Mouse (Mus musculus) adrenal gland, postnatal 25 days (tissue): ENCODE results near the gene Slc4a1ap. TPM values are rescaled to one million over a fixed set of nuclear protein-coding genes. Genes with fewer than 3 reads are reported as not detected.

Source experiments
- total RNA-seq: library from RNA; stranded (reverse); gene quantifications from 2 replicates; pipeline ENCODE4 v1.2.3, GENCODE M21; 2021

Gene Slc4a1ap
- total RNA-seq, 1 experiment from 2014 or later = 35.7 TPM

Other genes with a start within 250 kb of the Slc4a1ap start
- 39.9 and 46.1 TPM in 2 replicates for gene Ift172, start 235.9 kb upstream of the Slc4a1ap start, total RNA-seq
- 4.1 and 6.7 TPM in 2 replicates for gene Fndc4, start 230.9 kb upstream of the Slc4a1ap start, total RNA-seq
- 0.55 and 0.95 TPM in 2 replicates for gene Gckr, start 229.6 kb upstream of the Slc4a1ap start, total RNA-seq
- gene Zfp512, start 74.6 kb upstream of the Slc4a1ap start, total RNA-seq = 25.4 and 29.5 TPM in 2 replicates
- not detected in 2 replicates for gene 4930548H24Rik, start 41.3 kb upstream of the Slc4a1ap start, total RNA-seq
- gene Gpn1, start 32.3 kb upstream of the Slc4a1ap start, total RNA-seq = 20.5 and 30.4 TPM in 2 replicates
- 16.3 and 23.0 TPM in 2 replicates for gene Supt7l, start 812 bp downstream of the Slc4a1ap start, total RNA-seq
- gene Mrpl33, start 69.9 kb downstream of the Slc4a1ap start, total RNA-seq = 408 and 439 TPM in 2 replicates
- 13.8 and 17.7 TPM in 2 replicates for gene Rbks, start 170.6 kb downstream of the Slc4a1ap start, total RNA-seq
- 138 and 152 TPM in 2 replicates for gene Babam2, start 170.7 kb downstream of the Slc4a1ap start, total RNA-seq